Mouse (Mus musculus): ENCODE data around the gene Usp34.

GRCm38 (mm10) chr11:23495231-23495630 lies 188.5 kb downstream of the Usp34 start:
- no peak for TF ChIP-seq POLR2A (IDR thresholded peaks at IDR 0.05; ENCODE audit: low read depth, low read length)
- no peak for TF ChIP-seq CTCF (IDR thresholded peaks at IDR 0.05; ENCODE audit: borderline replicate concordance, insufficient read depth, low read length)
